Mouse (Mus musculus): Measurements from ENCODE around the gene Atg101.

Gene Atg101

DNA sequence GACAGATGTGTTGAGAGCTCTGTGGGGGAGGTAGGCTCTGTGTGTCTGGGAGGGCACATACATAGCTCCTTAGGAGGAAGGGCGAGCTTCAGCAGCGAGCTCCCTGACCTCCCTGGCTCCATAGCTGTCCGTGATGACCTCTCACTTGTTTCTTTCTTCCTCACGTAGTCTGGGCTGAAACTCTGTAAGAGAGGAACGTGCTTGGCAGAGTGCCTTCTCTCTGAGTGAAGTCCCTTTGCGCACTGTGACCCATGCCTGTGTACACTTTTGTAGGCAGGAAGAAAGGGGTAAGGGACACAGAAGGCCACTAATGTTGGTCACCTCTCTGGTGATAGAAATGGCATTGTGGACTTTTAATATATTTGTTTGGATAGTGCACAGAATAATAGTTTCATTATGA, 3.3 kb downstream of the Atg101 start:
- DNase-seq, result peak in 1 of 2 experiments; percentile 35

DNA sequence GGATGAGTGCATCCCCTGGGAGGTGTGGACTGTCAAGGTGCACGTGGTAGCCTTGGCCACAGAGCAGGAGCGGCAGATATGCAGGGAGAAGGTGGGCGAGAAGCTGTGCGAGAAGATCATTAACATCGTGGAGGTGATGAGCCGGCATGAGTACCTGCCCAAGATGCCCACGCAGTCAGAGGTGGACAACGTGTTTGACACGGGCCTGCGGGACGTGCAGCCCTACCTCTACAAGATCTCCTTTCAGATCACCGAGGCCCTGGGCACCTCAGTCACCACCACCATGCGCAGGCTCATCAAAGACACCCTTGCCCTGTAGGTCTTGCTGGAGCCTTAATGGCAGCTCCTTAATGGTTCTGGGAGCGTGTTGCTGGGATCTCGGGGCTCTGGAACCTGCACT, 6.3 kb downstream of the Atg101 start:
- DNase-seq, result no peak

DNA sequence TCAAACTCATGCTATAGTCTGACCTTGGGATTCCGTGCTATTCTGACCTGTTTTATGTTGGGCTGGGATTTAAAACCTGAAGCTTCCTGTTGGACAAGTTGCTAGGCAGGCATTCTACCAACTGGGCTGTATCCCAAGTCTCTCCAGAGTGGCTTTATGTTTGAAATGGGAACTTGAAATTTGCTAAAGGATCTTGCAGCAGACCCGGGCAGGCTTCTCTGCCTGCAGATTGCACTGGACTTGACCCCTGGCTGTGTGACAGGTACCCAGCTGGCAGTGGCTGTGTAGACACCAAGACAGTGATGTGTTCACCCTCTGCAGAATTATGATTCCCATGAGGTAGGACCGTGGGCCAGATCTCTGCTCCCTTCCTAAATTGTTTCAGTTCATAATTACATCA, 7.9 kb downstream of the Atg101 start:
- no peak for DNase-seq

DNA sequence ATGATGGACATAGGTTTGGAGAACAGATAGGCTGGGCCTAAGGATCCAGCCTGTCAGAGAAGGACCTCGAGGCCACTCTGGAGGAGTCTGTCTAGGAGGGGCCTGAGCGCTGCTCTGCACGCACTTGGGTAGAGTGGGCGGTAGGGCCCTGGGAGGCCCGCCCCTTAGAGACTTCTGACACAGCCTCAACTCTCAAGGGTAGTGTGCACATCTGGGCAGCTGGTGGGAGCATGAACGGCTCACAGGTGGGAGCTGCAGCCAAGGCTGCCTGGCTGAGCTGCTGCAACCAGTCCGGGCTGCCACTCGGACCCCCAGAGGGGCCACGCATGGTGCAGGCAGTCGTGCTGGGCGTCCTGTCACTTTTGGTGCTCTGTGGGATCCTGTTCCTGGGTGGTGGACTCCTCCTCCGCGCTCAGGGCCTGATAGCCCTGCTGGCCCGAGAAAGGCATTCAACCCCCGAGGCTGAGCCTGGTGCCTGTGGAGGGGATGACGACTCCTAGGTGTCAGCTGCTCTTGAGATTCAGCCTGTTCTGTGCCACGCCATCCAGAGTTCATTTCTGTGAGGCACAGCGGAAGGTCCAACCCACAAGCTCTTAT, 9.1 kb downstream of the Atg101 start, which contains the start of gene 6030408B16Rik:
TSS of gene 6030408B16Rik (plus strand) at position 188 of the 597 bp plus-strand sequence.
- DNase-seq, result no peak

DNA sequence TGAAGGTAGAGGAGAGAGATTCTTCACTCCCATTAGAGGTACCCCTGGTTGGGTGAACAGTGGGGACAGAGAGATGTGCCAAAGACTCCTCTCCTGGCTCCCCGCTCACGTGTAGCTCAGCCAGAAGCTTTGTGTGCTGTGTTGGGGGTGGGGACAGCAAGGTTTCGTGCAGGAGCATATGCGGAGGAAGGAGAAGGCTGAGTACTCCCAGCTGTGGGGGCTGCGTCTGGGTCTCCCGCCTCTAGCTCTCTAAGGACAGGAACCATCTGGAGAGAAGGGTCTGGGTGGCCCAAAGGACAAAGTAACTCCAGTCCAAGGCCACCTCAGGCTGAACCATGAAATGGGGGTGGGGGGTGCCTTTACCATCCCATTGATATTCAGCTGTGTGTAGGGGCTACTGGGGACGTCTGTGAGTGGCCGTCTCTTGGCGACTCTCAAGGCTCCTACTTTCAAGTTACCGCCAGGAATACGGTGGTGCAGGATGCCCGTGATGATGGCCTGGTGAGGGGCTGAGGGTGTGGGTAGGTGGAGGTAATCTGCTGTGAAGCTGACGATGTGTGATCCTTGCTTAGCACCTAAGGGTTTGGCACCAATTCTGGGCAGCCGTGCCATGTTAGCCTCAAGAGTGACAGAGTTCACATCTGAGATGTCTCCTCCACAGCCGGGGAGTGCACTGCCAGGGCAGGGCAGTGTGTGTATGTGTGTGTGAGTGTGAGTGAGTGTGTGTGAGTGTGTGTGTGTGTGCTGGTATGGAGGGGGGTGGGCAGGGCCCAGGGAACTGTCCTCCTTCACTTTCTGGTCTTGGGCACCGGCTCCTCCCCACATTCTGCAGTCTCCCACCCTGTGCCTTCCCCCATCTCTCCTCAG, 10.2 kb downstream of the Atg101 start:
- no peak for DNase-seq

DNA sequence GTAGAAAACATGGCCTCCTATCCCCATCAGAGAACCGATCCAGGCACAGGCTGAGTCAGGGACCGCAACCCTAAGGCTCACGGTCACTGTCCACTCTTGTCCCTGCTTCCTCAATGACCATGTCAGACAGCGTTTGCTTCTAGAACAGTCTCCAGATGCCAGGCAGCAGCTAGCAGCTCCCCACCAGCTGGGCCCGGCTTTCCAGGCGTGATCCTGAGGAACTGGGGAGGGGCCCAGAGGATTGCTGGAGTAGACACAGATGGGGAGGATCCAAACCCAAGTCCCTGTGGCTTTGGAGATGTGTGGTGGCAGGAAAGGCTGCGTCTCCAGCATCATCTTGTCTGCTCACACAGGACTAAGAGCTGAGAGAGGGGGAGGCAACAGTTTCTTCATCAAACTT, 11.0 kb downstream of the Atg101 start:
- no peak for DNase-seq

DNA sequence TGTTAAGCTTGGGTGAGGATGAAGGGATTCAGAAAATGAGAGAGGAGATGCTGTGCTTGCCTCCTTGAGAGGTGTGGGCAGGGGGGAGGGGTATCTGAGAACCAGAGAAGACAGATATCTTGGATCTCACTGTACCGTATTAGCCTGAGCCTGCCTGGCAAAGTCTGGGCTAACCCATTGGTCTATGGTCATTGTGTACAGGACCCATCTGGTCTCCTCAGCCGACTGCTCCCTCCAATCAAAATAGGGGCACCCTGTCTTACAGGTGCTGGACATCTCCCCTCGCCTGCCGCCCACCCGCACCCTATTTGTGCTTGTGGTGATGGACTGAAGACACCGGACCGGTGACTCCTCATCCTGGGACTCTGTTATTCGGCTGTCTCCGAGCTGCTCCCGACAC, 11.5 kb downstream of the Atg101 start:
- DNase-seq, result no peak

DNA sequence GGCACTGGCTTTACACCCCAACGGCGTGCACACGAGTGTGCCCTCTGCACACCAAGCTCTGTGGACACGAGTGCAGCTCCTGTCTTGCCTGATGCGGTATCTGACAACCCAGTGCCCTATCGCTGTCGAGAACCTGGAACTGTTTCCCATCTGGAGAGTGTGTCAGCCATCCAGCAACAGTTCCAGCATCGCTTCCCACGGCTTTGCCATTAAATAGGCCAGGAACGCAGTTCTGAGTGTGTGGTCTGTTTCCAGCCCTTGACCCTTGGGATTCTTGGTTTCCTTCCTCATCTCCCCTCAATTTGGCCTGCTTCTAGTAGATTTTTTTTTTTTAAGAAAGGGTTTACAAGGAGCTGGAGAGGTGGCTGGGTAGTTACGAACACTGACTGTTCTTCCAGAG, 12.0 kb downstream of the Atg101 start:
- DNase-seq, result no peak

DNA sequence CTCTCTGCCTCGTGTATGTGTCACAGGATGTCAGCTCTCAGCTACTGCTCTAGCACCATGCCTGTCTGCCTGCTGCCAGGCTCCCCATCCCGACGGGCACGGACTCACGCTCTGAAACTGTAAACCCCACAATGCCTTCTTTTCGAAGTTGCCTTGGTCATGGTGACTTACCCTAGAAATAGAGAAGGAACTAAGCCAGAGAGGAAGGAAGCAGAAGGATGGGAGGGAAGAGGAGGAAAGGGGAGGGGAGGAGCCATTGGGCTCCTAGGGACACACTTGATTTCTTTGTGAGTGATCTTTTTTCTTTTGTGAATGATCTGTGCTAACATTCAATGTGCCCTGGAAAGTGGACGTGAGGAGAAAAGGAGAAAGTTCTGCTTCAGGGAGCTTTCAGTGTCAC, 13.9 kb downstream of the Atg101 start:
- no peak for DNase-seq

DNA sequence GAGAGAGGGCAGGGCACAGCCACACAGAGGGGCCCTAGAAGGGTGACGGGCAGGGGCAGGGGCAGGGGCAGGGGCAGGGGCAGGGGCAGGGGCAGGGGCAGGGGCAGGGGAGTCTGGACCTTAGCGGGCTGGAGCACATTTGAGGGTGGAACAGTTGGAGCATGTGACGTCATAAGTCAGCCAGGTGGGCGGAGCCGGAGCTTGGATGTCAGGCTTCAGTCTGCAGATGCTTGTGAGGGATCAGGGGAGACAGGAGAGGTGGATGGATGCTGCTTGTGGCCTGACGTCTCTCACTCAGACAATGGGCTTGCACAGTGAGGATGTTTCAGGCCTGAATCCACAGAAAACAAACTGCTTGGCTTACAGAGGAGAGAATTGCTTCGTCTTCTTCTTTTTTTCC, 14.5 kb downstream of the Atg101 start:
- no peak for DNase-seq

DNA sequence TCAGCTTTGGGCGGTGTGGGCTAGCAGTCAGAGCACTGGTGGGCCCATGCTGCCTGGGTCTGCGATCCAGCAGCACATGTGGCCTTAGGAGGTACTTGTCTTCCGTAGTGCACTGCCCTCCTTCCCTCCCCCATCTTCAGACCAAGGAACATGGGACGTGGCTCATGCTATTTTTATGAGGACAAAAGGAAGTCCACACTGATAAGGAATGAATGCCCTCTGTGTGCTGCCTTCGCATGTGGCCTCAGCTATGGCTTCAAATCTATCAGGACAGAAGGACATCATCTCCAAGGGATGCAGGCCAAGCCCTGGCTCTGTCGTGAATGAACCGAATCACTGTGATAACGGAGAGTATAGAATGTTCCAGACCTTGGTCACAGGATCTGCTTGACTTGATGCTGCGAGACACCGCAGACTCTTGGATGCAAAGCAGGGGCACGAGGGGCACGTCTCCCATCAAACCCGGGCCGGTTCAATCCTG, 15.4 kb downstream of the Atg101 start:
- no peak for DNase-seq

DNA sequence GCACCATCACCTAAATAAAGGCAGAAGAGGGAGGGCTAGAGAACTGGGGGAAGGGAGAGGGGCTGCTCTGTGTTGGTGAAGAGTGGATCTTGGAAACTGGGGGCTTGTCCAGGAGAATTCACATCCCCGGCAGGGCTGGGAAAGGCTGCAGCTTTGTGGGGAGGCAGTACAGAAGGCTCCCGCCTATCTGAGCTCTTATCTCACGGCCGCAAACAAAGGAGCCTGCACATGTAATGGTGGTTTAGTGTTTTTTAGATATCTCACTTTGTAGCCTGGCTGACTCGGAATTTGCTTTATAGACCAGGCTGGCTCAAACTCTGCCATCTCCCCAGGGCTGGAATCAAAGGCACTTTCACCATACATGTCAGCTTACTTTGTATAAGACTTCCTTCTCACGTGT, 16.1 kb downstream of the Atg101 start:
- no peak for DNase-seq

DNA sequence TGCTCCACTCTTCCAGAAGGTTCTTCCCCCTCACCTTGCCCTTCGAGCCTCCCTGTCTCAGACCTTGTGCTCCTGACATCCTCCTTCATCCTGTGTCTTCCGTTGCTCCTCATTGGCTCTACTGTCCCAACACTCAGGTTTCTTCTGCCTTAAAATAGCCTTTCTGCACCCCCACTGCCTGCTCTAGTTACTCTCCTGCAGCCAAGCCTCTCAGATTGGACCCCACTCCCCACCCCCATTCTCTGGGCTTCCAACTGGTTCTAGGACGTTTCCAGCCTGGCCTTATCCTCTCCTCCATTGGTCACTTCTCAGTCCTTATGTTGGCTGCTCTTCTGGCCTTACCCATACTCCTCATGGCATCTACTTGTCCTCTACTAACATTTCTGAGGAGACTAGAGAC, 18.1 kb downstream of the Atg101 start:
- DNase-seq, result no peak

DNA sequence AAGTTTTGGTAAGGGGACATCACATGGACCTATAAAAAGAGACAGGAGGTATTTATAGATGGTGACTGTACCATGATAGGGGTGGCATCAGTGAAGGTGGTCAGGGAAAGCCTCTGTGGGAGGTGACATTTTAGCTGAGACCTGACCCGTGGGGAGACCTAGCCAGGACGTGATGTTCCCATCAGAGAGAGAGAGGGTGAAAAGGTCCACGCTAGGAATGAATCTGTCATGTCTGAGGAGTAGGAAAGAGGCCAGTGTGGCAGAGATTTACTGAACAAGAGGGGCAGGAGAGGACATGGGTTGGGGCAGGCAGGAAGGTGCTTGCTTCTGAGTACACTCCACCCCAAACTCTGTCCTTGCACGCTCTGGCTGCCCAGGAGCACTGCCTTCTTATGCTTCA, 19.8 kb downstream of the Atg101 start:
- DNase-seq, result no peak

DNA sequence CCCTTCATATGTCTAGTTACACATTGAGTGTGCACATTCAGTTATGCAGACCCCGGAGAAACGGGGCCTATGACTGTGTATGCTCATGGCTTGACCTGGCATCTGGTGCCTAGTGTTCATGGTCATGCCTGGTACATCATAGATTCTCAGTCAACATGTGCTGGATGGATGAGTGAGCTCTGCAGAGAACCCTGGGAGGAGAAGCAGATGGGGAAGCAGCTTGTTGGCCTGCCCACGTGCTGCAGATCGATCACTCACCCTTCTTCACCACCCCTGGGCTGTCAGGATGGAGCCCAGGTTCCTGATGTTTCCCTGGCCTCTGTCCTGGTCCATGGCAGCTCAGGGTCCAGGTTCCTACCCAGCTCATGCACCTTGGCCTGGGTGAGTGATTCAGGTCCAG, 22.4 kb downstream of the Atg101 start:
- DNase-seq, result no peak

DNA sequence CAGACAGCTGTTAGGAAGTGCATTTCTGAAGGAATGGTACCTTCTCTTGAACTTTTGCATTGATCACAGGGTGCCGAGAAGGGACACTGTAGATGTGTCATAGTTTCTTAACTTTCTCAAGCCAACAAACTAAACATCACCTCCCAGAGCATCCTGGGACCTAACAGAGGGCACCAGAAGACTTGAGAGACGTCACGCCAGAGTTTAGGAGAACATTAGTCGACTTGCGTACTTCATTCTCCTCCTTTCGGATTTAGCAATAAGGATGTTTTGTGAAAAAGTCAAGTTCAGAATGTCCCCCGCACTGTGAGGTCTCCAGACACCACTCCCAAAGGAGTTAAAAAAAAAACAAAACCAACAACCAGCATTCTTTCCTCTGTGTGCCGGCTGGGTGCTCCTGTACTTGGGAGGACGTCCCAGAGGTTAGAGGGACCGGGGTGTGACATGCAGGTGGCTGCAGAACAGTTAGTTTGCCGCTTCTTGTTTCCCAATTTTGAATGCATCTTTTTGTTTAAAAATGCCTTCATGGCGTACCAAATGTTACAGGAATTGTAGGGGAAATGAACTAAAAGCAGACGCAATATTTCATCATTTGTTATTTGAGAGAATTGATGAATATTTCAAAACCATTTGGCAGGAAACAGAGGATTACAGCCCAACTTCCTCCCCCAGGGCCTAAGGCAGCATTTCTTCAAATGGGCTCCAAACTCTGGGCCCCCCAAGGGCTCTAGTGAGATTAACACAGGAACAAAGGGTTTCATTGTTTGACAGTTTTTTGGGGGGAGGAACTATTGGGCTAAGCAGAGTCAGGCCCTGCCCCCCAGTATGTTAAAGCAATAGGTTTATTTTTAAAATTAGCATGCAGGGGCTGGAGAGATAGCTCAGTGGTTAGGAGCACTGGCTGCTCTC, 24.6 kb downstream of the Atg101 start:
- DNase-seq, result no peak

DNA sequence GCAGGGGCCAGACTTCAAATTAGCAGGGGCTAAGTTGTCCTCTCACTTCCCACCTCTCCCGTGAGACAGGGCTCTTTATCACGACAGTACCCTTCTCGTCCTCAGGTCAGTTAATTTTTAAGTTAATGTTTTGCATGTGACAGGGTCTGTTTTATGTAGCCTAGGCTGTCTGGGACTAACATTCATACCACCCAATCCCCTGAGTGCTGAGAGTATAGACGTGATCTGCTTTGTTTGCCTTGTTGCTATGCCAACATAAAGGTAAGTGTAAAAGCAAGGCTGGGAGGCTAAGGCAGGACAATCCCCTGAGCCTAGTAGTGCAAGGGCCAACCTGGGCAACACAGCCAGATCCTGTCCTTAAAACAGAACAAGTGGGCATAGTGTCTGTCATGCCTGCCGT, 25.4 kb downstream of the Atg101 start:
- no peak for DNase-seq

DNA sequence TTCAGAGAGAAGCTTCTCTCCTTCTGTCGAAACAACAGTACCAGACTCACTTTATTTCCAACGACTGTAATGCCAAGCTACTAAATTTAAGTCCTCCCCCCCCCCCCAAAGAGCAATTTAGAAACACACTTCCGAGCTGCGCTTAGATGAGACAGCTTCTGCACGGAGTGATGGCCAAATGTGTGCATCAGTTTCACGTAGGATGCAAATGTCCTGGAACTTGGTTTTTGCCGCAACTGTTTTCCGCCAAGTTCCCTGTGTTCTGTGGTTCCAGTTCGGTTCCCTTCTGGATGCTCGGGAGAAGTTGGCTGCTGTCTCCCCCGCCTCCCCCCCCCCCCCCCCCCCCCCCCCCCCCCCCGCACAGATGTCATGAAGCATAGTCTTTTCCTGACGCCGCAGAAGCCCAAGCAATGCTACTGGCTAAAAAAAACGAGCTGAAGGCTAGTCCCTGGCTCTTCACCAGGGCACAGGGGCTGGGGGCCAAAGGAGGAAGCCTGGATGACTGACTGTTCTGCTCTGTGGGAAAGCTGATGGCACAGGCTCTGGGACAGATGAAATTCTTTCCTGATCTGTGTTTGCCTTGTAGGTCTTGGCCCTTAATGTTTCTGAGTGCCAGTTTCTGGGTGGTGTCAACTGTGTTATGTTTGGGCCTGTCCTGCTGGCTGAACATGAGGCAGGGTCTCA, 27.2 kb downstream of the Atg101 start:
- no peak for DNase-seq

DNA sequence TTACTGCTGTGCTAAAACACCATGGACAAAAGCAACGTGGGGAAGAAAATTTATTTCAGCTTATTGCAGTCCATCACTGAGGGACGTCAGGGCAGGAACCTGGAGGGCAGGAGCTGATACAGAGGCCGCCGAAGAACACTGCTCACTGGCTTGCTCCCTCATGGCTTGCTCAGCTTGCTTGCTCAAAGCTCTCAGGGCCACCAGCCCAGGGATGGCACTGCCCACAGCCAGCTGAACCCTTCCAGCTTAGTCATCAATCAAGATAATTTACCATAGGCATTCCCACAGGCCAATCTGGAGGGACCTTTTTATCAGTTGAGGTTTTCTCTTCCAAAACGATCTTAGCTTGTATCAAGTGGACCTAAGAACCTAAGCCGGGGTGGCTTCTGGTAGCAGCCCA, 27.9 kb downstream of the Atg101 start:
- no peak for DNase-seq

DNA sequence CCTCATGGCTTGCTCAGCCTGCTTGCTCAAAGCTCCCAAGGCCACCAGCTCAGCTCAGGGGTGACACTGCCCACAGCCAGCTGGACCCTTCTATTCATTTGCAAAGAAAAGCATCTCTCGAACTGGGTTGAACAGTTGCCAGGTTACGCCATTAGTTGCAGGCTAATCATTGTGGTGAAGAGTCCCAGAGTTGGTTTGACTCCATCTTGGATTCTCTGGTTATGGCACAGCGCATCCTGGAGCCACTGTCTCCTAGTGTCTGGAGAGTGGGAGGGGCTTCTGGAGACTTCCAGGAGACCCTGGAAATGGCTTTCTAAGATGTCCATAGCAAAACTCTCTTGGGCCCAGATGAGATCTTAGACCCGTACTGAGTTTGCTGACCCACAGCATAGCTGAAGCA, 31.3 kb downstream of the Atg101 start:
- no peak for DNase-seq

DNA sequence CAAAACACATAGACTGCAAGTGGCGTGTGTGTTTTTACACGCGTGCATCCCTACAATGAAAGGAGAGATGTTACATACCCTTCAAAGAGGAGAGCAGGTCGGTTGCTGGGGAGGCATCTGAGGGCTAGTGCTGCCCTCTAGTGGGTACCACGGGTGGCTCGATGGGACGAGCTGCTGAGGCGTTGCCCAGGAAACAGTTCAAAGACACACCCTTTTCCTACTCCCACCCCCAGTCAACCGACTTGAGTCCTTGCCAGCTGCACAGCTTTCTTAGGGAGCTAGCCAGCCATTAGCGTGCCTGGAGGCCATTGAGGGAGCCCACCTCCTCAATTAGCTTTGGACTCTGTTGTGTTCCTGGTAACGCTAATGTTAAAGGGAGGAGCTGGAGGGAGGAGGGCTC, 31.8 kb downstream of the Atg101 start:
- DNase-seq, result peak; percentile 91 to 92

DNA sequence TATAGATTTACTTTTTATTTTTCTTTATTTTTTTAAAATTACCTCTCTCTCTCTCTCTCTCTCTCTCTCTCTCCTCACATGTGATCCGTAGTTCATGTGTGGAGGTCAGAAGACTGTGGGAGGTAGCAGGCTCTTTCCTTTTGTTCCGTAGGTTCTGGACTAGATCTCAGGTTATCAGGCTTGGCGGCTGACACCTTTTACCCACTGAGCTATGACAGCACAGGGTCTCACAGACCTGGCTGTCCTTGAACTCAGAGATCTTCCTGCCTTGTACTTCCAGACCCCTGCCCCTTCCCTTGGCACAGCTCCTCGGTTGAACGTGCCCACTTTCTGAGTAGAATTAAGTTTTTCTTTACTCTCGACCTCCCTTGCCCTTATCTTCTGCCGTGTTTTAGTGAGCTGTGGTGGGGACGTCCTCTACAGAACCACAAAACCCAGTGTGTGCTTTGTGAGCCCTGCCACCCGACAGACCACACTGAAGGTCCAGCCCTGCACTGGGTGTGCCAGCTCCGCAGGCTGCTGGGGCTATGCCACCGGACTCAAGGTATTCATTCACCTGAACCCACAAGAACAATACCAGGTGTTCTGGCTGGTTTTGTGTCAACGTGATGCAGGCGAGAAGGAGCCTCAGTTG, 32.3 kb downstream of the Atg101 start:
- DNase-seq, result no peak
